Mouse (Mus musculus) thymus, adult 2 months (tissue): Measurements from ENCODE around the gene Lpo. TPM values are rescaled to one million over a fixed set of nuclear protein-coding genes. Genes with fewer than 3 reads are reported as not detected.

Experiments
- DNase-seq: peaks from one replicate; pipeline ENCODE4 v3.0.0; 2021
- H3K27ac ChIP-seq: fragments of 200-500 bp; 2 replicates; pipeline ENCODE4 v1.5.1; 2012; ENCODE audit warnings: low read length, control low read depth; ENCODE audit not compliant: control insufficient read depth, insufficient read depth
- H3K27me3 ChIP-seq: fragments of 200-500 bp; 2 replicates; pipeline ENCODE4 v1.6.1; 2012; ENCODE audit warnings: mild to moderate bottlenecking, low read length, moderate library complexity, mixed read lengths; ENCODE audit not compliant: control insufficient read depth, insufficient read depth
- H3K36me3 ChIP-seq: fragments of 200-500 bp; 2 replicates; pipeline ENCODE4 v1.6.1; 2012; ENCODE audit warnings: mild to moderate bottlenecking, low read length, moderate library complexity; ENCODE audit not compliant: control insufficient read depth, insufficient read depth
- H3K4me1 ChIP-seq: fragments of 200-500 bp; replicated peaks from 2 replicates; pipeline ENCODE4 v1.6.1; 2012; ENCODE audit warnings: low read length; ENCODE audit not compliant: control insufficient read depth, insufficient read depth
- H3K4me3 ChIP-seq: fragments of 200-500 bp; 2 replicates; pipeline ENCODE4 v1.5.1; 2012; ENCODE audit warnings: mild to moderate bottlenecking, low read length, control low read depth, moderate library complexity; ENCODE audit not compliant: control insufficient read depth, insufficient read depth
- CTCF ChIP-seq: fragments of 200-500 bp; IDR thresholded peaks from 2 replicates; pipeline ENCODE4 v1.5.1; 2012; ENCODE audit warnings: mild to moderate bottlenecking, control low read depth, low read length, moderate library complexity, borderline replicate concordance; ENCODE audit not compliant: control insufficient read depth, poor library complexity, insufficient read depth; ENCODE audit errors: extremely low read depth
- POLR2A ChIP-seq: fragments of 200-500 bp; IDR thresholded peaks from 2 replicates; pipeline ENCODE4 v1.6.1; 2012; ENCODE audit warnings: mild to moderate bottlenecking, low read length, control low read depth, moderate library complexity; ENCODE audit not compliant: control insufficient read depth, poor library complexity, insufficient read depth; ENCODE audit errors: extremely low read depth
- whole genome bisulfite sequencing: fragments of 180-500 bp; shearing (Covaris S2); methylation state at CpG from one replicate; pipeline ENCODE4 v1.1.7; 2018; 5-methylcytosine and 5-hydroxymethylcytosine counted together
- polyA plus RNA-seq: library from polyadenylated mRNA; depleted of rRNA; stranded (reverse); fragments of >200 nt; gene quantifications from 2 replicates; pipeline ENCODE4 v1.2.3, GENCODE M21; 2012

Lpo gene
- polyA plus RNA-seq, 1 experiment, result 10.1 TPM

DNA sequence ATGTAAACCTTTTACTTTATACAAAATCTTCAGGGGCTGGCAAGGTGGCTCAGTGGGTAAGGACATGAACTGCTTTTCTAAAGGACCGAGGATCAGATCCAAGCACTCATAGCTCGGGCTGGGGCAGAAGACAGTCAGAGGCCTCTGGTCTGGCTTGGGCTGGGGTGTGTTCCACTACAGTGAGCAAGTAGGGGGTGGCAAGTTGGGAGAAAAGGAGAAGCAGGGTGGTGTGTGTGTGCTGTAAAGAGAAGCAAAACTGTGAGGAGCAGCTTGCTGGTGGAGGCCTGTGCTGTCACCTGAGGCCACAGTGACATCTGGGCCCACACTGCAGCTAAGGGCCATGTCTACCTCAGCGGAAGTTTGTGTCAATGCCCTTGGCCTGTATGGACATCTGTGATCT is 13.3 kb upstream of the Lpo start:
- no peak for DNase-seq
- H3K27me3 ChIP-seq, result no peaks in the 10 kb centered on the region
- H3K36me3 ChIP-seq, result no peaks in the 10 kb centered on the region
- TF ChIP-seq CTCF (no peak), POLR2A (no peak)
- H3K4me1 ChIP-seq, result no peaks in the 10 kb centered on the region
- H3K4me3 ChIP-seq, result no peak overlapping the region
- H3K27ac ChIP-seq, result no peak overlapping the region
- 93% methylated on average over 3 of the region's 3 CpGs for WGBS

DNA sequence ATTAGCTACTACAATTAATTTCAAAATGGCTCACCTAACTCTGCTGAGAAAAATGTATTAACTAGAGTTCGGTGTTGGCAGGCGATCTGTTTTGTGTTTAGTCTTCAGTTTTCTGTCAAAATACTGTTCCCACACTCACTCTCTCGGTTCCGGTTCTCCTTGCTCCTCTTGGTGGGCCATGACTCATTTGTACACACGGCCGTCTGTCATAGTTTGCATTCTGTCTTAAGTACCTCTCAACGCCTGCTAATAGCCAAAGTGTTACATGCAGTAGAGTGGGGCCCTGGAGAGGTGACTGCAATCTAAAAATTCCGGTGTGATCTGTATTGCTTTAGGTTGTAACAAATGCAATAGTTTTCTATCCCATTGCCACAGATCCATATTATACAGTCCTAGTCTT is 12.6 kb upstream of the Lpo start:
- TF ChIP-seq POLR2A (no peak), CTCF (no peak)
- no peak for DNase-seq
- no peaks in the 10 kb centered on the region for H3K36me3 ChIP-seq
- WGBS, result 92% methylated on average over 8 of the region's 8 CpGs
- H3K4me3 ChIP-seq, result no peak overlapping the region
- no peaks in the 10 kb centered on the region for H3K4me1 ChIP-seq
- H3K27ac ChIP-seq, result no peak overlapping the region
- no peaks in the 10 kb centered on the region for H3K27me3 ChIP-seq

DNA sequence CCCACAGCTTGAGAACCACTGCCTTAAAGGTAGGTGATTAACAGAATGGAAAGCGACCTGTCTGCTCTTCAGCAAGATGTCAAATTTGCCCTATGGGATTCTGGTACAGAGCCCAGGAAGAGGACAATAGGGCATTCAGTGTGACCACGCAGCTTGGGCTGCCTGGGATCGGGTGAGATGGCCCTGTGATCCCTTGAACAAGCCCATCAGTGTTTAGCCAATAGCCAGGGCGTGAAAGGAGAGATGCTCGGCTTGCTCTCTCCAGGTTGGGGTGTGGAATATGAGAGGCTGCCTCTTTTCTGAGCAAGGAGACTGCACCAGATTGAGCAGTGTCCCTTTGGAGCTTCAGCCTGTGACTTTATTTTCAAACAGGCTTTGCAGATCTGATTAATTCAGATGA is 6.6 kb downstream of the Lpo start:
- no peak for TF ChIP-seq POLR2A
- no peak for TF ChIP-seq CTCF
- no peak for DNase-seq
- Histone ChIP-seq H3K27ac (no peak overlapping the region), H3K4me1 (peaks cover 5% of the 10 kb centered on the region; the same call in 1 of the 2 replicates), H3K4me3 (no peak overlapping the region), H3K27me3 (no peaks in the 10 kb centered on the region), H3K36me3 (no peaks in the 10 kb centered on the region)
- WGBS, result 87% methylated on average over 5 of the region's 5 CpGs

GRCm38 (mm10) chr11:87817443-87817773 is 10.7 kb downstream of the Lpo start:
- Histone ChIP-seq H3K27me3 (no peaks in the 10 kb centered on the region), H3K4me1 (peaks cover 5% of the 10 kb centered on the region; the same call in 1 of the 2 replicates), H3K36me3 (no peaks in the 10 kb centered on the region), H3K4me3 (no peak overlapping the region), H3K27ac (no peak overlapping the region)
- no peak for TF ChIP-seq CTCF
- DNase-seq, result no peak
- 45% methylated on average over 4 of the region's 4 CpGs for WGBS

- H3K4me3 ChIP-seq, result no peak overlapping the region
- TF ChIP-seq CTCF (peak; percentile 74; the same call in 1 of the 2 replicates), POLR2A (no peak)
- H3K27me3 ChIP-seq, result no peaks in the 10 kb centered on the region
- peak; percentile 49 for DNase-seq
- H3K27ac ChIP-seq, result no peak overlapping the region
- peaks cover 5% of the 10 kb centered on the region; the same call in 1 of the 2 replicates for H3K4me1 ChIP-seq
- no peaks in the 10 kb centered on the region for H3K36me3 ChIP-seq
- WGBS, result 9% methylated on average over 31 of the region's 31 CpGs
Measured at GRCm38 (mm10) chr11:87816707-87817442, 11.2 kb downstream of the Lpo start.

- no peak overlapping the region for H3K27ac ChIP-seq
- TF ChIP-seq CTCF (no peak), POLR2A (no peak)
- WGBS, result 77% methylated on average over 8 of the region's 8 CpGs
- no peak overlapping the region for H3K4me3 ChIP-seq
- H3K36me3 ChIP-seq, result no peaks in the 10 kb centered on the region
- DNase-seq, result no peak
- H3K27me3 ChIP-seq, result no peaks in the 10 kb centered on the region
- H3K4me1 ChIP-seq, result peaks cover 5% of the 10 kb centered on the region; the same call in 1 of the 2 replicates
Measured at GRCm38 (mm10) chr11:87814831-87815230, 13.3 kb downstream of the Lpo start.

GRCm38 (mm10) chr11:87811396-87811795 is 16.7 kb downstream of the Lpo start:
- no peaks in the 10 kb centered on the region for H3K36me3 ChIP-seq
- no peak overlapping the region for H3K27ac ChIP-seq
- no peaks in the 10 kb centered on the region for H3K27me3 ChIP-seq
- no peak for DNase-seq
- no peak for TF ChIP-seq POLR2A
- TF ChIP-seq CTCF, result no peak
- WGBS, result 31% methylated on average over 4 of the region's 4 CpGs
- H3K4me1 ChIP-seq, result peaks cover 4% of the 10 kb centered on the region
- H3K4me3 ChIP-seq, result no peak overlapping the region
